Mouse (Mus musculus): ENCODE results near the gene Trabd2b.

DNA sequence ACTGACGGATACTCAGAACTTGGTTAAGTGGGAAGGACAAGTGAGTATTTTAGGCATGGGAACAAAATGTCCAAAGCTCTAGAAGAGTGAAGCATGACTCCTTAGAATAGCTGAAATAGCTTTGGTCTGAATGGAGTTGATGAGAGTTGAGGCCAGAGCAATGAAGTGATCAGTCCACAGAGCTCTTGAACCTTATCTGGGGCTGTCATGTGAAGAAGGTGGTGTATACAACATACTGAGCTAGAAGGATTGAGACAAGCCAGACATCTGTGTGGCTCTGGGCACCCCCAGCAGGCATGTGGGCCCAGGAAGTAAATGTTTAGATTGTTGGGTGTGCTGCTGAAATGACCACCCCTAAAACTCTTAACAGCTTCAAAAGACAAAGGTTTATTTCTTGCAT lies 94.5 kb downstream of the Trabd2b start:
- TF ChIP-seq CTCF (IDR thresholded peaks at IDR 0.05 in 2 of 3, conservative IDR thresholded peaks at IDR 0.05 in 1 of 3; ENCODE audit: control insufficient read depth in 1 of 3, insufficient read depth in 1 of 3, low read depth in 2 of 3, low read length in 3 of 3, poor library complexity in 1 of 3, severe bottlenecking in 1 of 3) (no peak), POLR2A (IDR thresholded peaks at IDR 0.05; ENCODE audit: control insufficient read depth in 1 of 2, insufficient read depth in 1 of 2, low read depth in 1 of 2, low read length in 2 of 2, poor library complexity in 1 of 2) (no peak), MXI1 (IDR thresholded peaks at IDR 0.05; ENCODE audit: low read depth, low read length) (no peak), ZMIZ1 (IDR thresholded peaks at IDR 0.05; ENCODE audit: low read depth, low read length) (no peak), POLR2AphosphoS2 (IDR thresholded peaks at IDR 0.05; ENCODE audit: low read length) (no peak), EP300 (IDR thresholded peaks at IDR 0.05; ENCODE audit: low read depth in 1 of 2, low read length in 2 of 2) (no peak), ZNF384 (IDR thresholded peaks at IDR 0.05; ENCODE audit: low read depth, low read length) (no peak), MYC (IDR thresholded peaks at IDR 0.05; ENCODE audit: low read depth, low read length) (no peak), MAZ (IDR thresholded peaks at IDR 0.05; ENCODE audit: low read depth, low read length) (no peak), ZC3H11A (IDR thresholded peaks at IDR 0.05; ENCODE audit: low read depth, low read length) (no peak)
